Mouse (Mus musculus) liver, embryonic 12.5 days (tissue): ENCODE data around the gene B3gnt3. TPM values are rescaled to one million over a fixed set of nuclear protein-coding genes. Genes with fewer than 3 reads are reported as not detected.

ENCODE experiments used
- ATAC-seq: fragments of 200-750 bp; cut with Nextera tagmentation; 2 replicates; pipeline ENCODE4 v1.8.0; 2017; ENCODE audit warnings: moderate number of reproducible peaks, mild to moderate bottlenecking, moderate library complexity
- H3K27ac ChIP-seq: fragments of 300-500 bp; sonication (generic); 2 replicates; pipeline ENCODE4 v1.5.1; 2016; ENCODE audit warnings: mild to moderate bottlenecking
- H3K27me3 ChIP-seq: fragments of 300-500 bp; sonication (generic); replicated peaks from 2 replicates; pipeline ENCODE4 v1.6.1; 2016; ENCODE audit warnings: mild to moderate bottlenecking, moderate library complexity
- H3K36me3 ChIP-seq: fragments of 300-500 bp; sonication (generic); 2 replicates; pipeline ENCODE4 v1.6.1; 2016; ENCODE audit warnings: mild to moderate bottlenecking, moderate library complexity
- H3K4me1 ChIP-seq: fragments of 300-500 bp; sonication (generic); 2 replicates; pipeline ENCODE4 v1.6.1; 2016
- H3K4me2 ChIP-seq: fragments of 300-500 bp; sonication (generic); 2 replicates; pipeline ENCODE4 v1.6.1; 2016; ENCODE audit warnings: mild to moderate bottlenecking, moderate library complexity
- H3K4me3 ChIP-seq: fragments of 300-500 bp; sonication (generic); 2 replicates; pipeline ENCODE4 v1.5.1; 2016; ENCODE audit warnings: mild to moderate bottlenecking, moderate library complexity
- H3K9ac ChIP-seq: fragments of 300-500 bp; sonication (generic); 2 replicates; pipeline ENCODE4 v1.6.1; 2016; ENCODE audit warnings: mild to moderate bottlenecking, moderate library complexity
- H3K9me3 ChIP-seq: fragments of 300-500 bp; sonication (generic); replicated peaks from 2 replicates; pipeline ENCODE4 v1.6.1; 2016; ENCODE audit warnings: mild to moderate bottlenecking, moderate library complexity
- WGBS: fragments of 180-500 bp; shearing (Covaris S2); methylation state at CpG from one replicate; pipeline ENCODE4 v1.1.7; 2016; ENCODE audit not compliant: insufficient replicate concordance; 5-methylcytosine and 5-hydroxymethylcytosine counted together
- polyA plus RNA-seq: library from polyadenylated mRNA; unstranded; fragments of >200 nt; fragmentation: Nextera tagmentation; extraction: Ambion mirVana; gene quantifications from 2 replicates; pipeline ENCODE4 v1.2.1, GENCODE M21; 2016

Gene B3gnt3
- polyA plus RNA-seq, 1 experiment from 2014 or later, result 3.6 TPM

- Histone ChIP-seq H3K4me1 (peaks cover 18% of the 10 kb centered on the region), H3K9me3 (no peaks in the 10 kb centered on the region), H3K27ac (no peak overlapping the region), H3K9ac (no peak overlapping the region), H3K27me3 (peaks cover 100% of the 10 kb centered on the region), H3K36me3 (peaks cover 4% of the 10 kb centered on the region; the same call in 1 of the 2 replicates), H3K4me3 (no peak overlapping the region), H3K4me2 (peak overlapping the region; percentile 32)
- 29% methylated on average over 23 of the region's 23 CpGs for WGBS
- ATAC-seq, result peak; percentile 47; the same call in 1 of the 2 replicates
Observed at GRCm38 (mm10) chr8:71686143-71686734, 15.3 kb downstream of the B3gnt3 start.

GRCm38 (mm10) chr8:71685573-71685972, 16.0 kb downstream of the B3gnt3 start:
- WGBS, result 49% methylated on average over 29 of the region's 29 CpGs
- Histone ChIP-seq H3K4me3 (no peak overlapping the region), H3K4me2 (peak overlapping the region; percentile 32; the same call in 1 of the 2 replicates)

GRCm38 (mm10) chr8:71684701-71685100, 16.9 kb downstream of the B3gnt3 start:
- no peaks in the 10 kb centered on the region for H3K9me3 ChIP-seq
- H3K27me3 ChIP-seq, result peaks cover 100% of the 10 kb centered on the region
- H3K36me3 ChIP-seq, result peaks cover 7% of the 10 kb centered on the region; the same call in 1 of the 2 replicates
- H3K4me2 ChIP-seq, result no peak overlapping the region
- no peak for ATAC-seq
- H3K4me3 ChIP-seq, result no peak overlapping the region
- WGBS, result 69% methylated on average over 10 of the region's 10 CpGs
- peaks cover 28% of the 10 kb centered on the region for H3K4me1 ChIP-seq
- no peak overlapping the region for H3K9ac ChIP-seq
- H3K27ac ChIP-seq, result no peak overlapping the region

More at GRCm38 (mm10) chr8:71685573-71685972, 16.0 kb downstream of the B3gnt3 start:
- H3K9ac ChIP-seq, result no peak overlapping the region
- H3K4me1 ChIP-seq, result peaks cover 20% of the 10 kb centered on the region
- peaks cover 4% of the 10 kb centered on the region; the same call in 1 of the 2 replicates for H3K36me3 ChIP-seq
- H3K27ac ChIP-seq, result no peak overlapping the region
- no peak for ATAC-seq
- H3K27me3 ChIP-seq, result peaks cover 100% of the 10 kb centered on the region
- no peaks in the 10 kb centered on the region for H3K9me3 ChIP-seq

GRCm38 (mm10) chr8:71682832-71683231, 18.8 kb downstream of the B3gnt3 start:
- 85% methylated on average over 12 of the region's 12 CpGs for WGBS
- peaks cover 93% of the 10 kb centered on the region for H3K27me3 ChIP-seq

GRCm38 (mm10) chr8:71681369-71681915, 20.1 kb downstream of the B3gnt3 start:
- Histone ChIP-seq H3K27ac (no peak overlapping the region), H3K4me1 (peaks cover 43% of the 10 kb centered on the region), H3K4me2 (no peak overlapping the region), H3K4me3 (no peak overlapping the region), H3K36me3 (peaks cover 11% of the 10 kb centered on the region; the same call in 1 of the 2 replicates), H3K9ac (no peak overlapping the region), H3K9me3 (no peaks in the 10 kb centered on the region), H3K27me3 (peaks cover 79% of the 10 kb centered on the region)
- 62% methylated on average over 18 of the region's 18 CpGs for WGBS
- no peak for ATAC-seq

More at GRCm38 (mm10) chr8:71682832-71683231, 18.8 kb downstream of the B3gnt3 start:
- no peak overlapping the region for H3K4me2 ChIP-seq
- no peaks in the 10 kb centered on the region for H3K9me3 ChIP-seq
- H3K27ac ChIP-seq, result no peak overlapping the region
- H3K4me3 ChIP-seq, result no peak overlapping the region
- no peak overlapping the region for H3K9ac ChIP-seq
- peaks cover 11% of the 10 kb centered on the region; the same call in 1 of the 2 replicates for H3K36me3 ChIP-seq
- no peak for ATAC-seq
- peaks cover 36% of the 10 kb centered on the region for H3K4me1 ChIP-seq

- Histone ChIP-seq H3K36me3 (peaks cover 7% of the 10 kb centered on the region; the same call in 1 of the 2 replicates), H3K4me3 (no peak overlapping the region), H3K4me1 (peaks cover 42% of the 10 kb centered on the region), H3K9me3 (no peaks in the 10 kb centered on the region), H3K9ac (no peak overlapping the region), H3K4me2 (no peak overlapping the region), H3K27ac (no peak overlapping the region), H3K27me3 (peaks cover 69% of the 10 kb centered on the region)
- no peak for ATAC-seq
- WGBS, result 48% methylated on average over 21 of the region's 21 CpGs
Observed at GRCm38 (mm10) chr8:71680471-71680870, 21.1 kb downstream of the B3gnt3 start.

- H3K9ac ChIP-seq, result no peak overlapping the region
- H3K9me3 ChIP-seq, result no peaks in the 10 kb centered on the region
- ATAC-seq, result no peak
- H3K4me2 ChIP-seq, result peak overlapping the region; percentile 50
- H3K27ac ChIP-seq, result no peak overlapping the region
- H3K4me3 ChIP-seq, result peak overlapping the region; percentile 23
- peaks cover 7% of the 10 kb centered on the region; the same call in 1 of the 2 replicates for H3K36me3 ChIP-seq
- peaks cover 61% of the 10 kb centered on the region for H3K27me3 ChIP-seq
- H3K4me1 ChIP-seq, result peaks cover 44% of the 10 kb centered on the region
- WGBS, result 46% methylated on average over 45 of the region's 46 CpGs
Observed at GRCm38 (mm10) chr8:71679550-71680168, 21.9 kb downstream of the B3gnt3 start.

GRCm38 (mm10) chr8:71679116-71679515, 22.5 kb downstream of the B3gnt3 start:
- Histone ChIP-seq H3K36me3 (peaks cover 7% of the 10 kb centered on the region; the same call in 1 of the 2 replicates), H3K9ac (no peak overlapping the region), H3K27ac (no peak overlapping the region), H3K4me3 (peak overlapping the region; percentile 23), H3K4me2 (peak overlapping the region; percentile 50), H3K27me3 (peaks cover 56% of the 10 kb centered on the region), H3K9me3 (no peaks in the 10 kb centered on the region), H3K4me1 (peaks cover 44% of the 10 kb centered on the region)
- ATAC-seq, result no peak
- 64% methylated on average over 16 of the region's 16 CpGs for WGBS

GRCm38 (mm10) chr8:71678216-71678615, 23.4 kb downstream of the B3gnt3 start:
- ATAC-seq, result no peak
- no peak overlapping the region for H3K27ac ChIP-seq
- no peak overlapping the region for H3K4me2 ChIP-seq
- WGBS, result 67% methylated on average over 4 of the region's 4 CpGs
- no peak overlapping the region for H3K9ac ChIP-seq
- H3K9me3 ChIP-seq, result no peaks in the 10 kb centered on the region
- peaks cover 44% of the 10 kb centered on the region for H3K4me1 ChIP-seq
- H3K36me3 ChIP-seq, result peaks cover 7% of the 10 kb centered on the region; the same call in 1 of the 2 replicates
- H3K4me3 ChIP-seq, result no peak overlapping the region
- peaks cover 47% of the 10 kb centered on the region for H3K27me3 ChIP-seq

GRCm38 (mm10) chr8:71677555-71677954, 24.0 kb downstream of the B3gnt3 start:
- Histone ChIP-seq H3K27ac (peak overlapping the region; percentile 72; the same call in 1 of the 2 replicates), H3K9ac (peak overlapping the region; percentile 81; the same call in 1 of the 2 replicates)
- no peak for ATAC-seq

GRCm38 (mm10) chr8:71676803-71677202, 24.8 kb downstream of the B3gnt3 start:
- H3K9me3 ChIP-seq, result no peaks in the 10 kb centered on the region
- WGBS, result 42% methylated on average over 9 of the region's 9 CpGs
- H3K4me3 ChIP-seq, result peak overlapping the region; percentile 69
- H3K4me1 ChIP-seq, result peaks cover 50% of the 10 kb centered on the region
- peak overlapping the region; percentile 92 for H3K4me2 ChIP-seq
- H3K27ac ChIP-seq, result peak overlapping the region; percentile 72
- H3K27me3 ChIP-seq, result peaks cover 33% of the 10 kb centered on the region
- H3K9ac ChIP-seq, result peak overlapping the region; percentile 81
- H3K36me3 ChIP-seq, result peaks cover 7% of the 10 kb centered on the region; the same call in 1 of the 2 replicates
- ATAC-seq, result no peak

More at GRCm38 (mm10) chr8:71677555-71677954, 24.0 kb downstream of the B3gnt3 start:
- Histone ChIP-seq H3K36me3 (peaks cover 7% of the 10 kb centered on the region; the same call in 1 of the 2 replicates), H3K27me3 (peaks cover 40% of the 10 kb centered on the region), H3K4me3 (peak overlapping the region; percentile 69; the same call in 1 of the 2 replicates), H3K4me2 (peak overlapping the region; percentile 92), H3K9me3 (no peaks in the 10 kb centered on the region), H3K4me1 (peaks cover 44% of the 10 kb centered on the region)
